Mouse (Mus musculus): Measurements from ENCODE around the gene Sept9.

GRCm38 (mm10) chr11:117191524-117191923 is 7.9 kb upstream of the Sept9 start:
- TF ChIP-seq POLR2A (IDR thresholded peaks at IDR 0.05; ENCODE audit: insufficient read length, low read depth) (no peak), TCF3 (IDR thresholded peaks at IDR 0.05; ENCODE audit: insufficient read length, low read depth) (no peak), E2F4 (IDR thresholded peaks at IDR 0.05; ENCODE audit: insufficient read depth) (no peak), MYOD1 (IDR thresholded peaks at IDR 0.05; ENCODE audit: control insufficient read depth in 1 of 3, insufficient read length in 2 of 3, low read depth in 2 of 3) (no peak), POLR2AphosphoS2 (IDR thresholded peaks at IDR 0.05; ENCODE audit: insufficient read length, low read depth) (no peak), MAX (IDR thresholded peaks at IDR 0.05; ENCODE audit: low read depth) (no peak), USF1 (IDR thresholded peaks at IDR 0.05; ENCODE audit: low read depth) (no peak), MYOG (IDR thresholded peaks at IDR 0.05; ENCODE audit: control insufficient read depth in 1 of 3, insufficient read depth in 1 of 3, insufficient read length in 2 of 3, low read depth in 2 of 3) (no peak)
